Mouse (Mus musculus): Measurements from ENCODE around the gene Gm21987. TPM values are rescaled to one million over a fixed set of nuclear protein-coding genes. Genes with fewer than 3 reads are reported as not detected.

The Gm21987 gene
- polyA plus RNA-seq, 1 experiment from 2014 or later, result not detected

DNA sequence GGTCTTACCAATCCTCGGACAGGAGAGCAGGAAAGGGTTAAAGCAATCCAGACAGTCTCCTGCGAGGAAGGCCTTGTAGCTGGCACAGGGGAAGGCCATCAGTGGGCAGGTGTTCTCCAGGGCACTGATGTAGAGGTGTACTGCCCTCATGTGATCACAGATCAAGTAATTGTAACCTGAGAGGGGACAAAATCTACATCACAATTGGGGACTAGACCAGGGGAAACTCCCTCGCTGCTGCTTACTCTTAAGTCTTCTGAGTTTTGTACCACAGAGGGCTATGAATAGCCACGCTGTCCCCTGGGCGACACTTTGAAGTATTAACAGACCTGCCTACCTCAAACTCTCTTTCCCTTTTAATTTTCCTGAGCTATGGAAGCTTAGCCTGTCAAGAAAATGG is 60.7 kb downstream of the Gm21987 start:
- Histone ChIP-seq H3K4me1 (replicated peaks; ENCODE audit: control insufficient read depth, insufficient read depth, low read length) (no peaks in the 10 kb centered on the region), H3K27me3 (ENCODE audit: control insufficient read depth, insufficient read depth, low read length) (no peaks in the 10 kb centered on the region), H3K4me3 (ENCODE audit: low read depth, low read length) (no peak overlapping the region), H3K9ac (ENCODE audit: low read length) (no peak overlapping the region), H3K27ac (ENCODE audit: low read depth, low read length) (no peak overlapping the region), H3K9me3 (ENCODE audit: control insufficient read depth, low read length) (no peaks in the 10 kb centered on the region), H3K36me3 (ENCODE audit: control insufficient read depth, insufficient read depth, low read length) (no peaks in the 10 kb centered on the region), H3K4me2 (ENCODE audit: low read depth, low read length, severe bottlenecking) (no peak overlapping the region)
- ATAC-seq (replicated peaks; ENCODE audit: low FRiP score) (no peak), DNase-seq (ENCODE audit: low spot score) (no peak)
- 38% methylated on average over 5 of the region's 5 CpGs for WGBS

DNA sequence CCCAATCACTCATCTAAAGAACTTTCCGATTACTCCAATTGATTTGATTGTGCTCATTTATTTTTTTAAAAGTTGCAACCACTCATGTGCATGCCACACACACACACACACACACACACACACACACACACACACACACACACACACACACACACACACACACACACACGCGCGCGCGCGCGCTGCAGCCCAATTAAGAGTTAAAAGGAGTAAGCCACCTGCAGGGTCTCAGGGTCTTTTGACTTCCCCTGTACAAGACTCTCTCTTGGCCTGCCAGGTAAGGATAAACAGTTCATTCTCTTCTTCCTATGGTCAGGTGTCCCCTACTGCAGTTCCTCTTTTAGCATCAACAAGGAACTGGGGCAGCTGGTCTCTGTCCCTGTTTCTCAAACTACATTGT is 61.6 kb downstream of the Gm21987 start:
- Histone ChIP-seq H3K9me3 (ENCODE audit: control insufficient read depth, low read length) (no peaks in the 10 kb centered on the region), H3K4me2 (ENCODE audit: low read depth, low read length, severe bottlenecking) (no peak overlapping the region), H3K27ac (ENCODE audit: low read depth, low read length) (no peak overlapping the region), H3K4me1 (replicated peaks; ENCODE audit: control insufficient read depth, insufficient read depth, low read length) (no peaks in the 10 kb centered on the region), H3K36me3 (ENCODE audit: control insufficient read depth, insufficient read depth, low read length) (no peaks in the 10 kb centered on the region), H3K4me3 (ENCODE audit: low read depth, low read length) (no peak overlapping the region), H3K9ac (ENCODE audit: low read length) (no peak overlapping the region), H3K27me3 (ENCODE audit: control insufficient read depth, insufficient read depth, low read length) (no peaks in the 10 kb centered on the region)
- 96% methylated on average over 8 of the region's 8 CpGs for WGBS
- no peak for ATAC-seq (replicated peaks; ENCODE audit: low FRiP score)
- DNase-seq (ENCODE audit: low spot score), result no peak

Other genes with a start within 250 kb of the Gm21987 start
- not detected in 2 replicates for gene Nr1i2, start 52.2 kb upstream of the Gm21987 start, polyA plus RNA-seq (2014; fragmentation: Nextera tagmentation; extraction: Ambion mirVana)
- gene Maats1, start 4.9 kb upstream of the Gm21987 start, polyA plus RNA-seq (2014; fragmentation: Nextera tagmentation; extraction: Ambion mirVana), result 0.39 and 0.41 TPM in 2 replicates
- 118 and 119 TPM in 2 replicates for gene Cox17, start within 50 bp of the Gm21987 start, polyA plus RNA-seq (2014; fragmentation: Nextera tagmentation; extraction: Ambion mirVana)
- gene Popdc2, start 15.2 kb downstream of the Gm21987 start, polyA plus RNA-seq (2014; fragmentation: Nextera tagmentation; extraction: Ambion mirVana), result 0.56 and 1.4 TPM in 2 replicates
- 0.15 and 0.25 TPM in 2 replicates for gene Pla1a, start 86.1 kb downstream of the Gm21987 start, polyA plus RNA-seq (2014; fragmentation: Nextera tagmentation; extraction: Ambion mirVana)
- 135 and 137 TPM in 2 replicates for gene Adprh, start 105.7 kb downstream of the Gm21987 start, polyA plus RNA-seq (2014; fragmentation: Nextera tagmentation; extraction: Ambion mirVana)
- gene Cd80, start 108.5 kb downstream of the Gm21987 start, polyA plus RNA-seq (2014; fragmentation: Nextera tagmentation; extraction: Ambion mirVana), result 0.45 and 0.73 TPM in 2 replicates
- 30.2 and 31.3 TPM in 2 replicates for gene Timmdc1, start 175.6 kb downstream of the Gm21987 start, polyA plus RNA-seq (2014; fragmentation: Nextera tagmentation; extraction: Ambion mirVana)
- gene Poglut1, start 203.2 kb downstream of the Gm21987 start, polyA plus RNA-seq (2014; fragmentation: Nextera tagmentation; extraction: Ambion mirVana), result 72.4 and 75.5 TPM in 2 replicates
- 77.6 and 85.0 TPM in 2 replicates for gene Tmem39a, start 211.7 kb downstream of the Gm21987 start, polyA plus RNA-seq (2014; fragmentation: Nextera tagmentation; extraction: Ambion mirVana)

Measured in forebrain, embryonic 11.5 days (tissue).